Mouse (Mus musculus): Measurements from ENCODE around the gene Thsd4.
A peak's percentile ranks its signal among the peaks of the same experiment; 100 is the strongest.

Gene Thsd4

DNA sequence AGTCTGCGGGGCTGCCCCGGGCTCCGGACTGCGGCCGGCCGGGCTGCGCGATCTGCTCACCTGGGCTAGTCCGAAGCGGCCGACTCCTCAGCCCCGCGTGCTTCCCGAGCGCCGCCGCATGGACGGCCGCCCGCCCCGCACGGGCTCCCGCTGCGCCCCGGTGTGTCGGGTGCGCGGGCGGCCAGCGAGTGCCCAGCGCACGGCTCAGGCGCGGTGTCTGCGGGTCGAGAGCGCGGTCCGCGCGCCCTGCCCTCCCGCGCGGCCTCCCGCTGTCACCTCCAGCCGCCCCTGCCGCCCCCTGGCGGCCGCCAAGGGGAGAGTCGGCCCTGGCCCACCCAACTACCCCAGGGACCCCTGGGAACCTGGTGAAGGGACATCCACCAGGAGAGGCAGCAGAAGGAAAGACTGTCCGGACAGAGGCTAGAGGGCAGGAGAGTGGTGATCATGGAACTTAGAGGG lies at the start of gene Thsd4:
TSS of gene Thsd4 (minus strand) at position 241 of the 459 bp plus-strand sequence.
- DNase-seq: peak; percentile 46

DNA sequence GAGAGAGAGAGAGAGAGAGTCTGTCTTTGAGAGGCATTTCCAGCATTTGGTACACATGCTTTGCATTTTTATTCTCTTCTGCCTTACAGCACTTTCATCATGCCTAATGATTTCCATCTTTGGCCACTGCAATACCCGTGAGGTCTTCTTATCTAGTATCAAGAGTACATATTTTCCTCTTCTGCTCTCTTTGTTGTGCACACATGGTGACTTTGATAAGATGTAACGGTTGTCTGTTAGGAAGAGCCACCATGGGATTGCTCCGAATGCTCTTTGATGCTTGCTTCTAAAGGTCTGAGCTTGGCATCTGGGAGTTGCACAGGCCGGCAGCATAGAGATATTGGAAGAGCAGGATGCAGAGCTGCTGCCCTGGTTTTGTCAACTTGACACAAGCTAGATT lies 49.2 kb upstream of the Thsd4 start:
- DNase-seq: no peak

GRCm38 (mm10) chr9:60569366-60569765 lies 47.5 kb upstream of the Thsd4 start:
- peak; percentile 29 for DNase-seq

DNA sequence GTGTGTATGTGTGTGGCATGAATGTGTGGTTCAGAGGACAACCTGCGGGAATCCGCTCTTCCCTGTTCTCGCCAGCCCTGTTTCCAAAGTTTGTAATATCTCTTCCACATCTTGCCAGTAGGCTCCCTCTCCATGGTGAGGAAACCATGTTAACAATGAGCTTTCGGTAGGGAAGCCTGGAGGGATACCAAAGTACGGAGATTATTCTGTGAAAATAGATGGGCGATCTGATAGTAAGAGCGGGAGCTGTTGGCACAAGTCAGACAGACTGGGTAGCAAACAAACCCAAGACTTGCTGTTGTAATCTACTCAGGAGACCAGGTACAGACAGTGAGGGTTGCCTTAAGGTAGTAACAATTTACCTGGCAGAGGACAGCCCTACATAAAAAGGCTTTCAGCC lies 42.0 kb upstream of the Thsd4 start:
- DNase-seq: no peak

DNA sequence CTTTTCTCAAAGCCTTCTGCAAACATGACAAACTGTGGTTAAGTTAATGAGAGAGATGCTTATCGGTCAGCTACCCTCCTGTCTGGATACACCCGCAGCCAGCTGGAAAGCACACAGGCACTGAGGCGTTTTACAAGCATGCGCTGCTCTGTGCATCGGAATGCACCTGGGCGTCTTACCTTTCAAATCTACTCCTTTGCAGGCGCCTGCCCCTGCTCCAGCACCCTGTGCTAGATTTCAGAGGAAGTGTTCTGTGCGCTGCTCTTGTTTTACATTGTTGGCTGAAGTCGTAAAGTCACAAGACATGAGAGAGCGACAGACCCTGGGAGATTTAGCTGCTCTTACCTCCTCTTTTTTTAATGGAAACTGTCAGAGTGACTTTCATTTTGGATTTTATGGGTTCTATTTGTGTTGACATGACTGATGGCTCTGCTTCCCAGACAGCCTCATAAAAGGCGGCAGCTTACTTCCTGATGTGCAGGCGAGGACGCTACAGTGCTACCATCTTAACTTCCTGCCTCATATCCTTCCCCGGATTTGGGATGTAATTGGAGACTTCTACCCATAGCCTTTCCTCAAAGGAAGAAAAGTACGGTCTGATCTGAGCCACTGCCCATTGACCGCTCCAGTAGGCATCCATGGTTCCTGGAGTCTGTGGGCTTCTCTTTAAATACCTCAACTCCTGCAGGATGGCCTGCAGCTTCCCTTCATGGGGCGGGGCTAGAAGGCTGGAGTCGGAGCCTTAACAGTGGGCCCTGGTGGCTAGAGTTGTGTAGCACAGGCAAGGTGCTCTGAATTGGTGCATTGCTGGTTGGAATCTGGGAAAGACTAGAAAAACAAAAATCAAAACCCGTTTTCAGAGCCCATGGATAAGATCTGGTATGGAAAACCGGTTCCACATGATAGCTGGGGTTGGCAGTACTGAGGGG lies 40.9 kb upstream of the Thsd4 start:
- DNase-seq: no peak

GRCm38 (mm10) chr9:60561641-60562289 lies 39.9 kb upstream of the Thsd4 start:
- DNase-seq: peak; percentile 17

DNA sequence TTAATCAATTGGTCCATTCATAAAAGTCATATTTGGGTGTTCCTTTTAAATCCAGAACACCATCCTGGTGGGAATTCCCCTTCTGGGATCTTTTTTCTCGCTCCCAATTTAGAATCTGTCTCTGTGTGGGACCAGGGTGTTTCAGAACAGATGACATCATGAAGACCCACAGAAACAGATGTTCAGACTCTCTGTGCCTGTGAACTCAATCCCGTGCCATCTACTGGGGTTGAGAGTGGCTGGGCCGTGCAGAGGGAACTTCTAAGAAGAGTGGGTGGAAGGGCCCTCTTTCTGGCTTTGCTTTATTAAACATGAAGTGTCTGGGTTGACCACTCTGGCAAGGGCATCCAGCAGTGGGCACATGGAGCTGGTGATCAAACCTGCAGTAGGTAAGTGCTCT lies 36.7 kb upstream of the Thsd4 start:
- no peak for DNase-seq

GRCm38 (mm10) chr9:60551238-60551637 lies 29.4 kb upstream of the Thsd4 start:
- DNase-seq: no peak

GRCm38 (mm10) chr9:60548182-60548581 lies 26.3 kb upstream of the Thsd4 start:
- DNase-seq: peak; percentile 43

GRCm38 (mm10) chr9:60546169-60546568 lies 24.3 kb upstream of the Thsd4 start:
- DNase-seq: no peak

- no peak for DNase-seq
These were observed 23.7 kb upstream of the Thsd4 start for GRCm38 (mm10) chr9:60545361-60546096.

GRCm38 (mm10) chr9:60543422-60544015 lies 21.7 kb upstream of the Thsd4 start:
- DNase-seq: no peak

- DNase-seq: no peak
These were observed 8.5 kb upstream of the Thsd4 start for GRCm38 (mm10) chr9:60530310-60530709.

- no peak for DNase-seq
These were observed 7.8 kb upstream of the Thsd4 start for GRCm38 (mm10) chr9:60529348-60530243.

DNA sequence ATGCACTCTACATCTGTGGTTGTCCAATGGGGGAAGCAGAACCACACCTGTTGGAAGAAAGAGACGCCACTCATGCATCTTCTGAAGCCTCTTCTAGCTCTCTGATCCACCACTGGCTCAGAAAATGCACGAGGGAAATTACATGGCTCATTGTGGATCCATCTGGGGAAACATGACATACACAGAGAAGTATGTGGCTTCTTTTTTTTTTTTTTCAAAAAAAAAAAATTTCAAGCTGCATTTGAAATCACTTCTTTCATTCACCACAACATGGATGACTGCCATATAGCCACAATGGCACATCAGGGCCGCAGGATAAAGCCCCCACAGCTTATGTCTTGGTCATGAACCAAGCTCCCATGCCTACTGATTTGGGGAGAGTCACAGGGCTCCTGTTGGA lies 6.4 kb upstream of the Thsd4 start:
- no peak for DNase-seq

DNA sequence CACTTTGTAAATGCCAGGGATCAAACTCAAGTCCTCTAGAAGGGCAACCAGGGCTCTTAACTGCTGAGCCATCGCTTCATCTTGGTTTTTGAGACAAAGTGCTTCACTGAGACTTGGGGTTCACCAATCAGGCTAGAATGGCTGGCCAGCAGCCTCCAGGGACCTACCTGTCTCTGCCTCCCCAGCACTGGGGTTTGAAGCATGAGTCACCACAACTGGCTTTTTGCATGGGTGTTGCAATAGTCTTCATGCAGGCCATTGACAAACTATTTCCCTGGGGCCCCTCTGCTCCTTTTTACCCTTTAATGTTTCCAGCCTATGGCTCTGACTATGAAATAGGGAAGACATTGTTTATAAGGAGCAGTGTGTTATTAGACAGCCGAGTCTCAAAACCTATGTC lies 6.0 kb upstream of the Thsd4 start:
- no peak for DNase-seq

GRCm38 (mm10) chr9:60527051-60527450 lies 5.2 kb upstream of the Thsd4 start:
- no peak for DNase-seq

GRCm38 (mm10) chr9:60526195-60526594 lies 4.3 kb upstream of the Thsd4 start:
- no peak for DNase-seq

DNA sequence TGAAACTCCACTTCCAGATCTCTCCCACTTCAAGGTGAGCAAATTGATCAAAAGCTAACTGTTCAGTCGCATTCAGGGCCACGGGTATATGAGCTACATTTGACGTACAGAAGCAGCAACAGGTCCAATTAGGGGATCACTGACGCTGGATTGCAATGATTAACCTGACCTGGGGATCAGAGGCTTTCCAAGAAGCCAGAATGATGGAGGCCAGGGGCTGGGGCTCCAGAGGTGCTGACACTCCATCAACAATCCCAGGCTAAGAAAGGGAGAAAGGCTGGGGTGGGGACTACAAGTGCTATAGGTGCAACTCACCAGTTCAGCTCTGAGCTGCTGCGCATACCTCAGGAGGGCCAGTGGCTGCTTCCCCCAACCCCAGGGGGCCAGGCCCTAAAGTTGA lies 703 bp downstream of the Thsd4 start:
- no peak for DNase-seq

DNA sequence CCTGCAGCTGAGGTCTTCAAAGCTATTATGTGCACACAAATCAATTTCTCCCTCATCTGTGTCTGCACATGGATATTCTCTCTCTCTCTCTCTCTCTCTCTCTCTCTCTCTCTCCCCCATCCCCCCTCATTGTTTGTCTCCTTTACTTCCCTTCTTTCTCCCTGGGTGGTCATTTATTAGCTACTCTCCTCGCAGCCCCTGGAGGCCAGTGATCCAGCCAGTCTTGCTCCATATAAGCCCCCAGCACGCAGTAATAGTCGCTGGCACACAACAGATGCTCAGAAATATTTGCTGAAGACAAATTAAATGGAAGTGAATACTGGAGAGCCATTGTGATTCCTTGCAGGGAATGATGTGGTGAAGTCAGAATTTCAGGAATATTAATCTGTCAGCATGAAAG lies 2.2 kb downstream of the Thsd4 start:
- DNase-seq: no peak

- no peak for DNase-seq
These were observed 3.6 kb downstream of the Thsd4 start for GRCm38 (mm10) chr9:60518216-60518615.

DNA sequence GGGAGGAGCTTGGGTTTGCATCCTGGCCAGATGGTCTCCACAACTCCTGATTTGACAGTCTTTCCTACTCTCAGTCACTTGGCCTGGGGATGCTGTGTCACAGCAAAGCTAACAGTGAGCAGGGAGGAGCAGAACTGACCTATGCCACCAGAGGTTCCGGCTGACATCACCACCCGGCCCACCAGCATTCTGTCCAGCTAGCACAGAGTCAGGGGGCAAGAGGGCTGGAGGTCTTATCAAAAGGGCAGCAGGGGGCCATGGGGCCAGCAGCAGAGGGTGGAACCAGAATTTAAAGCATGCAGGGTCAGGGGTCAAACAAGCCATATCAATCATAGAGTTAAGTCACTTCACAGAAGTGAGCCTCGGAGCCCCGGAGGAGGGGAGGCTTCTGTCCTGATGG lies 4.7 kb downstream of the Thsd4 start:
- no peak for DNase-seq
